Mouse (Mus musculus) forebrain, embryonic 15.5 days (tissue): ENCODE results near the gene Sgip1. TPM values are rescaled to one million over a fixed set of nuclear protein-coding genes. Genes with fewer than 3 reads are reported as not detected.

ENCODE experiments used
- ATAC-seq: fragments of 200-750 bp; cut with Nextera tagmentation; replicated peaks from 2 replicates; pipeline ENCODE4 v1.8.0; 2017; ENCODE audit warnings: mild to moderate bottlenecking, moderate TSS enrichment, moderate library complexity
- H3K27ac ChIP-seq: fragments of 300-500 bp; sonication (generic); replicated peaks from 2 replicates; pipeline ENCODE4 v1.5.1; 2015; ENCODE audit warnings: mild to moderate bottlenecking, inconsistent platforms
- H3K27me3 ChIP-seq: fragments of 300-500 bp; sonication (generic); 2 replicates; pipeline ENCODE4 v1.6.1; 2015; ENCODE audit warnings: inconsistent platforms
- H3K36me3 ChIP-seq: fragments of 300-500 bp; sonication (generic); 2 replicates; pipeline ENCODE4 v1.6.1; 2015; ENCODE audit warnings: mild to moderate bottlenecking, inconsistent platforms
- H3K4me1 ChIP-seq: fragments of 300-500 bp; sonication (generic); 2 replicates; pipeline ENCODE4 v1.6.1; 2015; ENCODE audit warnings: inconsistent platforms
- H3K4me2 ChIP-seq: fragments of 300-500 bp; sonication (generic); replicated peaks from 2 replicates; pipeline ENCODE4 v1.6.1; 2015; ENCODE audit warnings: mild to moderate bottlenecking, inconsistent platforms
- H3K4me3 ChIP-seq: fragments of 300-500 bp; sonication (generic); 2 replicates; pipeline ENCODE4 v1.5.1; 2015; ENCODE audit warnings: mild to moderate bottlenecking, inconsistent platforms
- H3K9ac ChIP-seq: fragments of 300-500 bp; sonication (generic); replicated peaks from 2 replicates; pipeline ENCODE4 v1.6.1; 2015; ENCODE audit warnings: mild to moderate bottlenecking, inconsistent platforms
- H3K9me3 ChIP-seq: fragments of 300-500 bp; sonication (generic); 2 replicates; pipeline ENCODE4 v1.6.1; 2016; ENCODE audit warnings: inconsistent platforms
- WGBS: fragments of 180-500 bp; shearing (Covaris S2); methylation state at CpG from one replicate; pipeline ENCODE4 v1.1.7; 2015; ENCODE audit warnings: mixed read lengths; 5-methylcytosine and 5-hydroxymethylcytosine counted together
- polyA plus RNA-seq: library from polyadenylated mRNA; unstranded; fragments of >200 nt; fragmentation: Nextera tagmentation; extraction: Ambion mirVana; gene quantifications from 2 replicates; pipeline ENCODE4 v1.2.1, GENCODE M21; 2015

The Sgip1 gene
- polyA plus RNA-seq, 1 experiment from 2014 or later = 57.3 TPM

GRCm38 (mm10) chr4:102990016-102990415 lies 248.9 kb downstream of the Sgip1 start:
- ATAC-seq = no peak
- no peaks in the 10 kb centered on the region for H3K27me3 ChIP-seq
- H3K9ac ChIP-seq = no peak overlapping the region
- no peaks in the 10 kb centered on the region for H3K9me3 ChIP-seq
- no peak overlapping the region for H3K4me3 ChIP-seq
- H3K4me2 ChIP-seq = no peak overlapping the region
- H3K4me1 ChIP-seq = no peaks in the 10 kb centered on the region
- H3K27ac ChIP-seq = no peak overlapping the region
- H3K36me3 ChIP-seq = no peaks in the 10 kb centered on the region
- 78% methylated on average over 4 of the region's 4 CpGs for WGBS

- ATAC-seq = no peak
- Histone ChIP-seq H3K36me3 (no peaks in the 10 kb centered on the region), H3K4me2 (no peak overlapping the region), H3K27me3 (no peaks in the 10 kb centered on the region), H3K4me1 (no peaks in the 10 kb centered on the region), H3K9ac (no peak overlapping the region), H3K27ac (no peak overlapping the region), H3K9me3 (no peaks in the 10 kb centered on the region), H3K4me3 (no peak overlapping the region)
- 84% methylated on average over 11 of the region's 11 CpGs for WGBS
Observed at GRCm38 (mm10) chr4:102990595-102991340, 249.7 kb downstream of the Sgip1 start.

- H3K4me1 ChIP-seq = no peaks in the 10 kb centered on the region
- H3K27me3 ChIP-seq = no peaks in the 10 kb centered on the region
- no peak for ATAC-seq
- H3K4me2 ChIP-seq = no peak overlapping the region
- no peak overlapping the region for H3K4me3 ChIP-seq
- no peak overlapping the region for H3K27ac ChIP-seq
- WGBS = 52% methylated on average over 3 of the region's 3 CpGs
- H3K9me3 ChIP-seq = no peaks in the 10 kb centered on the region
- H3K36me3 ChIP-seq = no peaks in the 10 kb centered on the region
- H3K9ac ChIP-seq = no peak overlapping the region
Observed at GRCm38 (mm10) chr4:102991685-102992084, 250.6 kb downstream of the Sgip1 start.

GRCm38 (mm10) chr4:103004681-103005080 lies 263.6 kb downstream of the Sgip1 start:
- H3K27me3 ChIP-seq = no peaks in the 10 kb centered on the region
- H3K4me2 ChIP-seq = no peak overlapping the region
- no peak overlapping the region for H3K4me3 ChIP-seq
- no peaks in the 10 kb centered on the region for H3K9me3 ChIP-seq
- no peak overlapping the region for H3K9ac ChIP-seq
- WGBS = 80% methylated on average over 4 of the region's 4 CpGs
- no peaks in the 10 kb centered on the region for H3K36me3 ChIP-seq
- no peak for ATAC-seq
- H3K4me1 ChIP-seq = peaks cover 9% of the 10 kb centered on the region; the same call in 1 of the 2 replicates
- no peak overlapping the region for H3K27ac ChIP-seq

GRCm38 (mm10) chr4:103005190-103005945 lies 264.3 kb downstream of the Sgip1 start:
- no peak for ATAC-seq
- Histone ChIP-seq H3K27me3 (no peaks in the 10 kb centered on the region), H3K4me3 (no peak overlapping the region), H3K9me3 (no peaks in the 10 kb centered on the region), H3K9ac (no peak overlapping the region), H3K27ac (no peak overlapping the region), H3K4me1 (peaks cover 9% of the 10 kb centered on the region; the same call in 1 of the 2 replicates), H3K4me2 (no peak overlapping the region), H3K36me3 (no peaks in the 10 kb centered on the region)
- WGBS = 77% methylated on average over 15 of the region's 15 CpGs

- Histone ChIP-seq H3K36me3 (no peaks in the 10 kb centered on the region), H3K9me3 (no peaks in the 10 kb centered on the region), H3K4me2 (no peak overlapping the region), H3K27ac (no peak overlapping the region), H3K27me3 (no peaks in the 10 kb centered on the region), H3K4me1 (peaks cover 9% of the 10 kb centered on the region; the same call in 1 of the 2 replicates), H3K4me3 (no peak overlapping the region), H3K9ac (no peak overlapping the region)
- WGBS = 67% methylated on average over 5 of the region's 5 CpGs
- ATAC-seq = no peak
Observed at GRCm38 (mm10) chr4:103006266-103006665, 265.2 kb downstream of the Sgip1 start.

- ATAC-seq = peak; percentile 81
- 12% methylated on average over 4 of the region's 4 CpGs for WGBS
- Histone ChIP-seq H3K4me3 (no peak overlapping the region), H3K36me3 (no peaks in the 10 kb centered on the region), H3K4me1 (peaks cover 9% of the 10 kb centered on the region; the same call in 1 of the 2 replicates), H3K27me3 (no peaks in the 10 kb centered on the region), H3K9ac (no peak overlapping the region), H3K9me3 (no peaks in the 10 kb centered on the region), H3K4me2 (0 out of 2 replicates have a peak overlapping the region, but pooled peaks have one; percentile 8), H3K27ac (no peak overlapping the region)
Observed at GRCm38 (mm10) chr4:103006943-103007418, 265.9 kb downstream of the Sgip1 start.

GRCm38 (mm10) chr4:103010734-103011133 lies 269.6 kb downstream of the Sgip1 start:
- Histone ChIP-seq H3K27ac (no peak overlapping the region), H3K4me1 (peaks cover 9% of the 10 kb centered on the region; the same call in 1 of the 2 replicates), H3K4me2 (no peak overlapping the region), H3K36me3 (no peaks in the 10 kb centered on the region), H3K27me3 (no peaks in the 10 kb centered on the region), H3K9me3 (no peaks in the 10 kb centered on the region), H3K4me3 (no peak overlapping the region), H3K9ac (no peak overlapping the region)
- ATAC-seq = no peak
- 95% methylated on average over 4 of the region's 4 CpGs for WGBS

GRCm38 (mm10) chr4:103011823-103012222 lies 270.7 kb downstream of the Sgip1 start:
- Histone ChIP-seq H3K27me3 (no peaks in the 10 kb centered on the region), H3K27ac (peak overlapping the region; percentile 50; the same call in 1 of the 2 replicates), H3K9ac (no peak overlapping the region), H3K4me2 (no peak overlapping the region), H3K4me3 (no peak overlapping the region), H3K36me3 (no peaks in the 10 kb centered on the region), H3K4me1 (peaks cover 7% of the 10 kb centered on the region; the same call in 1 of the 2 replicates), H3K9me3 (no peaks in the 10 kb centered on the region)
- ATAC-seq = peak; percentile 68; the same call in 1 of the 2 replicates
- 39% methylated on average over 7 of the region's 7 CpGs for WGBS

GRCm38 (mm10) chr4:103013490-103013889 lies 272.4 kb downstream of the Sgip1 start:
- Histone ChIP-seq H3K9me3 (no peaks in the 10 kb centered on the region), H3K4me1 (no peaks in the 10 kb centered on the region), H3K36me3 (no peaks in the 10 kb centered on the region), H3K27ac (no peak overlapping the region), H3K4me2 (no peak overlapping the region), H3K27me3 (no peaks in the 10 kb centered on the region), H3K9ac (no peak overlapping the region), H3K4me3 (no peak overlapping the region)
- no peak for ATAC-seq
- 10% methylated on average over 4 of the region's 4 CpGs for WGBS
